Mouse (Mus musculus) cerebellum, adult 9-11 months (tissue): ENCODE measurements at regions not wholly inside any gene's neighbourhood (a gene's known extent, or its start where the extent isn't known, plus 50 kb on each side); places are given as distances from the start of the nearest gene placed in this dataset.

Experiments
- DNase-seq: peaks from one replicate; pipeline ENCODE4 v3.0.0; 2022

DNA sequence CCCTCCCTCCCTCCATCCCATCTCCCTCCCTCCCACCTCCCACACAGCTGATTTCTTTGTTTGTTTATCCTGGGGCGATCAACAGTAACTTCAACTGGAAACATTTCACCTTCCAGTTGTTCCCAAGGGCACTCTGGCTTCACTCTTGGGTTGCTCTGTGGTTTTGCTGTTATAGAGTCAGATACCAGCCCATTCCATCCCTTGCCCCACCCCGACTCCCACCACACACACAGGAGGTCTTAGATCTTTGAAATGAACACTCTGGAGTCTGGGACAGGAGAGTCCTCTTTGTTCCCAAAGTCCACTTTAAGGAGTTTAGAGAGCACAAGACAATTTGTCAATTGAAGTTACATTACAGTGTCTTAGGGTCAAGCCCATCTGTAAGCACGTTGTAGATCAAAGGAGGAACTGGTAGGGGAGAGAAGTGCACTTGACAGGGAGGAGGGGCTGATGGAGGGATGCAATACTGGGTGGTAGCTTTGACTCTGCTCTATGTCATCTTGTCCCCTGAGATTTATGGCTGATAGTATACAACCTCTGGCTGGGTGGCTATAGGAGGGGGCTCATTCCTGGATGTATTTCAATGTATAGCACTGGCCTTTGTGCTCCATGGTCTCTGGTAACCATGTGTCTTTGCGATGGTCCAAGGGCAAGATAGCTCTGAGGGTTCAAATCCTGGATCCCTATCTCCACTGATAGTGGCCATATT is 313.9 kb downstream of the Glrx3 start:
- no peak for DNase-seq

DNA sequence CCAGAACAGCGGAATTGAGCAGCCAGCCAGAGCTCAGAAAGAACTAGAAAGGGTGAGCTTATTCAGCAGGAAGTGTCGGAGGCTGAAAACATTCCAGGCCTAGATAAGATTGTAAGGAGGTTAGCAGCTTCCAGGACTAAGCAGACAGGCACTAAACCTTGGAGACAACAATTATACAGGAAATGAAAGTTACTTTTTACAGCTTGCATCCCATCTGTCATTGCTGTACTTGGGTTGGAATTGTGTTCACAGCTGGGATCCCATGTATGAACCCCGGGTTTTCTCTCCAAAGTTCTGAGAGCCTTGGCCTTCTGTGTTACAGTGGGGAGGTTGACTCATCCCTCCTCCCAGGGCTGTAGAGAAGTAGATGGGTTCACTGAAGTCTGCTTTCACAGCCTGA is 328.5 kb downstream of the Glrx3 start:
- no peak for DNase-seq

GRCm38 (mm10) chr7:137766721-137767120 is 329.3 kb downstream of the Glrx3 start:
- no peak for DNase-seq

DNA sequence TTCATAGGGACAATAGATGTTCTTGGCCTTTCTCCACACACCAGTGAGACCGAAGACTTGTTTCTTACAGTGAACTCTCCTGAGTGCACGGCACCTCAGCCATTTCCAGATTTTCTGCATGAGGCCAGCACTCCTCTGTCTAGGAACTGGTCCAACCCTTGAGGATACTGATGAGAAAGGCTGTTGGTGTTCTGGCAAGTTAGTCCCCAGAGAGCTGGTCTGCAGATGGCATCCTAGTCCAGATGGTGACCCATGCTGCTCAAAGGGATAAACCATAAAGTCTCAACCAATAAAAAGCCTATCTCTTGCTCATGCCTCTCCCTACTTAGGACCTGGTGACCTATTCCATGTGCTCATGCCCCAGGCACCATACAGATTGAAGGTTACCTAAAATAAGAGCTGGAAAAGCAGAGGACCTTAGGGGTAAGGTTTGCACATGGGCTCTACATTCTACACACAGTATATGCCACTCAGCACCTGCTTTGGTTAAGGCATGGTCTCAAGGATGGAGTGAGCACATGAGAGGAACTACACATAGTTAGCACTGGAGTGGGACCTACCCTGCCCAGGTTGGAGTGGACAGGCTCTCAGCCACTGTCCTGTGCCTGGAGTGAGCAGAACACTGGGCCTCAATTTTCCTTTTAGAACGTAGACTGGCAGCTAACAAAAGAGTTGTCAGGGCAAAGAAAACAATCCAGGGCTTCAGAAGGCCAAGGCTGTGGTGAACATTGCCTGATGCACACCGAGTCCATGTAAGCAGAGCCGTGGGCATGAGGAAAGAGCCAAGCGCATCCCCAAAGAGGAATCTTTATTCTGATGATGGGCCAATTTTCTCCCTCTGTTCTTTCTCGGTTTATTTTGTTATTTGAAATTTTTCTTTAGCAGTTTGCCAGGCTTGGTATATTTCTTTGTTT is 335.9 kb downstream of the Glrx3 start:
- peak; percentile 6 for DNase-seq

DNA sequence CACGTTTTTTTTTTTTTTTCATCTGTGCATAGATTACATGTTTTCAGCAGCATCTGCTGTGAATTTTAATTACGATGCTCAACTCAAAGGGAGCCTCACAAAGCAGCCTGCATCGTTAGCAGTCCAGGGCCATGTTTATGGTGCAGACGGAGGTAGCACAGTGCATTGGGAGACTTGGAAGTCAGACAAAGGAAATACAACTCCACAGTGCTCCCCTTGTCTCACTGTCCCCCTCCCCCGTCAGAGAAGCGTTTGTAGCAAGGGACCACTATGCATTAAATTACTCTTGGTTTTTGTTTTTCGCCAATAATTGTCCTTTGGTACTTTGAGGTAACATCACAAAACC is 336.5 kb downstream of the Glrx3 start:
- no peak for DNase-seq

- DNase-seq: no peak
Measured at GRCm38 (mm10) chr7:137783954-137784353, 346.5 kb downstream of the Glrx3 start.

- no peak for DNase-seq
Measured at GRCm38 (mm10) chr7:137805361-137805760, 367.9 kb downstream of the Glrx3 start.

- no peak for DNase-seq
Measured at GRCm38 (mm10) chr7:137812839-137813238, 375.4 kb downstream of the Glrx3 start.

DNA sequence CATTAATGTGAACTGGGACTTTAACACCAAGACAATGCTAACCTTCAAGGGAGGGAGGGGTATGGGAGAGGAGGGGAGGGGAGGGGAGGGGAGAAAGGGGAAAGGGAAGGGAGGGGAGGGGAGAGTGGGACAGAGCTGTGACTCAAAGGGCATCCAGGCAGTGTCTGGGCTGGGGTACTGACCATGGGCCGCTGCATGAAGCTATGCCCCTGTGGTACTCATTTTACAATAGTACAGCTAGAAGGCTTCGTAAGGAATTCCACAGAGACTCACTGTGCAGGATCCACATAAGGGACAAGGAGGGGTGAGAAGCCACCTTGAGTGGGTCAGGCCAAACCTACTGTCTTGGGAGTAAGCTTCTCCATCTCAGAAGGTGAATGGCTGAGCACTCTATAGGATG is 403.1 kb downstream of the Glrx3 start:
- no peak for DNase-seq

DNA sequence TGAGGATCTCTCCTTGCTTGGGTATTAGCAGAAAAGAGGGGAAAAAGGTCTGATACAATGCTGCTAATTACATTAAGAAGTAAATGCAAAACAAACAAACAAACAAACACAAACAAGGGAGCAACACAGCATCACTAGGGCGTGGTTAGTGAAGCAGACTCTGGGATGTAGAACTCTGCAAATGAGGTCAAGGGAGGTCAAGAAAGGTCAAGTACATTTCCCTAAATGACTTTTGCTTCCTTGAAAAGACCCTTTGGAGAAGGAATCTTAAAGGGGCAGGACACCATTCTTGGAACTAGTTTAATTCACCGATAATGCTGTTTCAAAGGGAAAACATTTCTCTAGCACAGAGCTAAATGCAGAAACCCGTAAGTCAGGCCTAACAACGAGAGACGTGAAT is 403.6 kb downstream of the Glrx3 start:
- DNase-seq: no peak

GRCm38 (mm10) chr7:137841456-137842100 is 404.2 kb downstream of the Glrx3 start:
- no peak for DNase-seq

- DNase-seq: peak; percentile 6
Measured at GRCm38 (mm10) chr7:137847856-137848255, 410.4 kb downstream of the Glrx3 start.

DNA sequence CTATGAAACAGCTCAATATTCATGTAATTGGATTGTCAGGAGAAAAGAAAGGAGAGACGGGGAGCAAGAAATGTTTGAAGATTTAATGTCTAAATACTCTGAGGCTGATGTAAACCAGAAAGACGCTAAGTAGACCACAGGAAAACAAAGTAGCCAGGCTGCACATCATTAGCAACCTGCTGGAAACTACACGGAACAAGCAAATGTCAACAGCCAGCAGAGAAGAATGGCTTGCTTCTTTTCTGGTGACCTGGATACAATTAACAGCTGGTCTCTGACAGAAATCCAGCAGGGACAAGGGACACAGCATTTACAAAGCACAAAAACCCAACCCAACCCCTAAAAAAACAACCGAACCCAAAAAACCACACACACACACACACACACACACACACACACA is 413.6 kb downstream of the Glrx3 start:
- DNase-seq: no peak

GRCm38 (mm10) chr7:137859681-137860080 is 422.3 kb downstream of the Glrx3 start:
- no peak for DNase-seq

GRCm38 (mm10) chr7:137860520-137860919 is 423.1 kb downstream of the Glrx3 start:
- DNase-seq: no peak

GRCm38 (mm10) chr7:137864912-137865311 is 427.5 kb downstream of the Glrx3 start:
- DNase-seq: no peak

DNA sequence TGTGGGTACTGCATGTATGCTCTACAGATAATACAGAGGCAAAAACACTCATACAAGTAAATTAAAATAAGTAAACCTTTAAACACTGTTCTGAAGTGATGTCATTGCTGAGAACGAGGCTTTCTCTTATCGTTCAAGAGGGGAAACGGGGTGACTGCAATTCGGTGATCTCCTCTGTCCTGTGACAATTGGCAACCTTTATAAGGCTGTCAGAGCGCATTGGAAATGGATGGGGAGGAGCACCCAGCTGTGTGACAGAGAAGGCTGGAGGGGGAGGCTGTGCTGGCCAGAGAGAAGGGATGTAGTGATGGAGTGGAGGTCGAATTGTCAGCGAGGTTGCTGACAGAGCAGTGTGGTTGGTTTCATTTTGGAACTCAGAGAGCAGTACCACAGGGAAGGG is 428.0 kb downstream of the Glrx3 start:
- DNase-seq: no peak

- DNase-seq: no peak
Measured at GRCm38 (mm10) chr7:137866880-137867279, 429.5 kb downstream of the Glrx3 start.

GRCm38 (mm10) chr7:137868501-137868900 is 431.1 kb downstream of the Glrx3 start:
- DNase-seq: peak; percentile 13

DNA sequence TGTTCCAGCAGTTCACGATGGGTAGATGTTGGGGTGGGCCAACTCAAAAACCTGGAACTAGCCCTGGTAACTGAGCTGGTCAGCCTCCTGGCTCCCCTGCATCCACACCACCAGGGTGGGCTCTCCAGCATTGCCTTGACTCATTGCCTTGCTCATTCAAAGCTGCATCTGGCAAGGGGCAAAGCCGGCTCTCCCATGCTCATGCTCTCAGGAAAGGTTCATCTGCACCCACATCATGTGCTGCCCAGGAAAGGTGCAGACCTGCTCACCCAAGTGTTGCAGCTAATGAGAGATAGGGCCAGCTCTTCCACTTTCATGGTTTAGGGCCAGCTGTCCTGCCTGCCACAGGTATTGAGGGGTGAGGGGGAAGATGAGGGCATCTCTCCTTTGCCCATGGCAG is 437.9 kb downstream of the Glrx3 start:
- DNase-seq: no peak

- DNase-seq: no peak
Measured at GRCm38 (mm10) chr7:137879296-137879695, 441.9 kb downstream of the Glrx3 start.

DNA sequence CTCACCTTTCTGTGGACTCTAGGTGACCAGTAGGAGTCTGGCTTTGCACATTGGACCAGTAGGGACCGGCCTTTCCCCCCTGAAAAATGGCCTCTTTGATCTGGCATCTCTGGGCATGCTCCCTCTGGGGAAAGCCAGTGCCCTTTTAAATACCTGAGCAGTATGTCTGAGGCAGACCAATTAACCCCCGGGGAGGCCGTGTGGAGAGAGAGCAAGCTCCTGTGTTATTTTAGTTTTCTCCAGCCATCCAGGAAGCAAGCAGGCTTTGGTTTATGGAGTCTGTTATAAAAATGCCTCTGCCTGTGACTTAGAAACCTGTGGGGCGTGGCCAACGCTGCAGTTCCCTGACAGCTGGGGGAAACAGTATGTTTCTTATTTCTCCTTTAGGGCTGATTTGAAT is 445.5 kb downstream of the Glrx3 start:
- no peak for DNase-seq

DNA sequence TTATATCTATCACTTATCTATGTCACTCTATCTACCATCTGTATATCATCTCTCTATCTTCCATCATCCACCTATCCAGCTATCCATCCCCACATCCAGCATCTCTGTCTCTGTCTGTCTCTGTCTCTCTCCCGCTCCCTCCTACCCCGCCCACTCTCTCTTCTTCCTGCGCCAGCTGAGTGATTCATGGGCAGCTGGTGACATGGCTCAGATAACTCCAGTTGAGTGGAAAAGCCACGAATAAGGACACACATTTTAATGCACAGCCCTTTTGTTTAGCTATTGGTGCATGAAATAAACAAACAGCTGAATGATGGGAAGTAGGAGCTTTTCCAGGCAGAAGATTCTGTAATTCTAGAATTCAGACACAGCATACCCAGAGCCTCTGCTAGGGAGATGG is 446.3 kb downstream of the Glrx3 start:
- no peak for DNase-seq

GRCm38 (mm10) chr7:137885146-137885545 is 447.7 kb downstream of the Glrx3 start:
- no peak for DNase-seq
